Mouse (Mus musculus) urinary bladder, postnatal 36 days (tissue): Measurements from ENCODE around the gene Thsd7b.
"Not testable (repeated sequence)": the region's sequence is repeated elsewhere in the genome, so short reads cannot be mapped to it uniquely, and the experiment has no call there.

Experiments
- DNase-seq, 2 experiments: peaks; one replicate each; pipeline ENCODE4 v3.0.0; 2022; ENCODE audit warnings: low spot score in 2 of 2, mixed read lengths in 1 of 2

The Thsd7b gene

DNA sequence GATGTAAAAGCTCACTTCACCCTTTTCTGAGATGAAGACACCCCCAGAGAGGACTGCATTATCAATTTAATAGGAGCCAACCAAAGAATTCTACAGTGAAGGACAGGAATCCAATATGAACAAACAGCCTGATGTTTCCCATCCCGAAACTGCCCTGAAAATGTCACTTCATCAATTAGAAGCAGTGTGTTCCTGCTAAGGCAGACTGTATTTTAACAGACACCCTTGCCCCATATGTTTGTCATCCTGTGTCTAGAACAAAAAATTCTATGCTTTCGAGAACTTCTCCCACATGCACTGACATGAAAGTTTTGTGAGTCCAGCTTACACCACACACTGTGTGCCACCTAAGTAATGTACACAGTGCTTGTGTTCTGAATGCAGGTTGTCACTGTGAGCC lies 812.8 kb downstream of the Thsd7b start:
- no peak for DNase-seq

DNA sequence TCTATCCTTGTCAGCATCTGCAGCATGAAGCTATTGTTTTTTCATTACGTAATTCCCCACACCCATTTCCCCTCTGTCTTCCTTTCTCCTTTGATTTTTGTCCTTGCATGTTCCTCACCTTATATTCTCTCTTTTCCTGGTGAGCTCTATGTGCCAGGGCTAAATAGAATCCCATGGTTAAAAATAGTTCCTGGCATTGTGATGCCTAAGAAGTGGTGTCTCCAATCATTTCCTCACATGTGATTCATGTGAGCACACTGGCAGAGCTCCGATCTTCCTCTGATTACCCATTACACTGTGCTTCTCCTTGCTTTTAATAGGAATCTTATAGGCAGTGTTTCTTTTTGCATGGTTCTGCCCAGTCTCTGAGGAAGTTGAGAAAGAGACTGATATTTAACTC lies 826.1 kb downstream of the Thsd7b start:
- no peak for DNase-seq

DNA sequence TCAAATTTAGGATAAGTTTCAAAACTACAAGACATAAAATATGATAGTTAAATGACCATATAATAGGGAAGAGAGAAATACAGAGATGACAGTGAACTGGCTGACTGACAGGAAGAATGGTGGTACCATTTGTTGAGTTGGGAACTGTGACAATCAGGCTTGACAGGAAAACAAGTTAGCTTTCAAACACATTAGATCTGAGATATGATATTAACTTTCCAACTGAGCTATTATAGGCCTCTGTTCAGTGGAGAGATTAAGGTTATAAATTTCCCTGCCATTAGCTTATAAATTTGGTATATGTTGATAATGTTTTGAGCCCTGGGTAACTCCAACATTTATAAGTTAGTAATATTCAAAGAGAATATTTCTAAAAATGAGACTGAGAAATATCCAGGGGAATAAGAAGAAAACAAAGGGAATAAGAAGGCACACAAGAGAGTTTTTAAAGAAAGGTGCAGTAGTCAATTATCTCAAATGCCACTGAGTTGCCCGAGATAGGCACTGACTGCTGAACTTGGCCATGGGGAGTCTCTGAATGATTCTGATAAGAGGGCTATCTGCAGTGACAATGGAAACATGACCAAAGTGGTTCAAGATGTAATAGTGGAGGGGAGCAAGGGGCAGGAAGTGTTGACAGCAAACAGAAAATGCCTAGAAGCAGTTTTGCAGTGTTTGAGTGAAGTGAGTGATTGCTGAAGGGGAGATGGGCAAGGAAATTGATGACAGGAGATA lies 839.6 kb downstream of the Thsd7b start:
- DNase-seq, result no peak

DNA sequence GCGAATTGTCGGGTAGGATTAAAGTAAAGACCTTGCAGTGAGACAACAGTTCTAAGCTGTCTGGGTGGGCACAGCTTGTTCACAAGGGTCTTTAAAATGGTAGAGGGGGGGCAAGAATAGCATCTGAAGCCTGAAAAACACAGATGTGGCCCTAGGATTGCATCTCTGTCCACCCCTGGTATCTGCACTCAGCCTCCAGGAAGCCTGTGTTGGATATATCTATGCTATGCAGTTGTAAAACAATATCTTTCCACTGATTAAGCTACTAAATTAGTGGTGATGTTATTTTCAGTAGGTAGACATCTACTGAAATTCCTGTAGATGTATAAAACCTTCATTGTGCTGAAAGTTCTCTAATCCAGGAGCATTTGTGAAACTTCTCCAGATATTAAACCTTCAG lies 840.4 kb downstream of the Thsd7b start:
- DNase-seq, result no peak

DNA sequence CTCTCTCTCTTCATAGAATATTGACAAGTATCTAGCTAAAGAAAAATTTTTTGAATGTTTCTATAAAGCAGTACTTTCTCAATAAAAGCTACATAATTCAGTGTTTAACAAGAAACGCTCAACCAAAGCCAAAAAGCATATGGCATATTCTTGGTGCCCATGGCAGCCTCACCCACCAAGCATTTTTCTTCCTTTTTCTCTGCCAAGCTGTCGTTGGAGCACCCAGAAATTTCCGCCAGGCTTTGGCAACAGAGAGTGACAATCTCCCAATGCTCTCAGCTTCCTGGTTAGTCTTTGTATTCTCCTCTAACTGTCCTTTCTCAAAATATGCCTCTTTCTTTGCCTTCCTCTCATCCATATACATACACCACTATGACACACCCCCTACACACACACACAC lies 857.8 kb downstream of the Thsd7b start:
- DNase-seq, result no peak

DNA sequence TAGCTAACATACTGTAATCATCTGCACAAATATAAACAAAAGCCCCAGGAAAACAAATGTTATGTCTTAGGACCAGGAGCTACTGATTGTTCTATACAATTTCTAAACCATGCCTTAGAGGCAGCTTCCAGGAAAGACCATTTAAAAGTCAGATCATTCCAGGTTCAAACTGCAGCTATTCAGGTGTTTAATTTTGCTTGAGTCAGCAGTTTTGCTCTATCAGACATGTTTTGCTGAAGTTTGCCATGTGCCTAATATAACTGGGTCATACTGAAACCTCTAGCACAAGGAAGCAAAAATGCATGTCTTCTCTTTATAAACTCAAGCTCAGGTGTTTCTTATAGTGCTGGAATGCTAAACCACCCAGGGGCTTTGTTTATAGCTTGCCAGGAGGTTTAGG lies 893.1 kb downstream of the Thsd7b start:
- DNase-seq, result no peak

DNA sequence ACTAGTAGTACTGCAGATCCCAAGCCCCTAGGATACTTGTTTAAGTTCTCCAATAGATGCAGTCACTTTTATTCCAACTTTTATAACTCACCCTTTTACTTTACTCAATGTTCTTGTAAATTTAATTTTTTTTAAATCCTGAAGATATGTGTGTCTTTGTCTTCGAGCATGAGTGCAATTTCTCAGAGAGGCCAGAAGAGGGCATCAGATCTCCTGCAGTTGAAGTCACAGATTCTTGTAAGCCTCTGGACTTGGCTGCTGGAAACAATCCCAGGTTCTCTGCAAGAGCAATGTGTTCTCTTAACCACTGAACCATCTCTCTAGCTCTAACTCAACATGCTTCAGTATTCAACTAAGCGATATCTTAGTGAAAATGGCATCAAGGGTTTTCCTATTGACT lies 894.2 kb downstream of the Thsd7b start:
- DNase-seq, result no peak

DNA sequence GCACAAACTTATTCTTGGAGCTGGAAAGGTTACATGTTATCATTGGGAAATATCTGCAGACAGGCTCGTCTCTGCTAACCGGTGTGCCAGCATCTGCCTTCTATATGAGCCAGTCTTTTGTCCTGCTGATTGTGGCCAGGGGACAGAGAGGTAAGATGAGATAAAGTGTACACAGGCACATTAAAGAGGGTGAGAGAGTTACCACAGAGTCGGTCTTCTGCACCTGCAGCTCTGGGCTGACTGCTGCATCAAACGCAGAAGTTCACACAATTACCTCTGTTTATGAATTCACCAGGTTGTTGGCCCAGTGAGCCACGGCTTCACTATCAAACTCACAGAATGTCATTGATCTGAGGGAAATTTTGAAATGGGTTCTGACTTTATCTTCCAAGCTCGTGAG lies 896.8 kb downstream of the Thsd7b start:
- DNase-seq, result no peak

DNA sequence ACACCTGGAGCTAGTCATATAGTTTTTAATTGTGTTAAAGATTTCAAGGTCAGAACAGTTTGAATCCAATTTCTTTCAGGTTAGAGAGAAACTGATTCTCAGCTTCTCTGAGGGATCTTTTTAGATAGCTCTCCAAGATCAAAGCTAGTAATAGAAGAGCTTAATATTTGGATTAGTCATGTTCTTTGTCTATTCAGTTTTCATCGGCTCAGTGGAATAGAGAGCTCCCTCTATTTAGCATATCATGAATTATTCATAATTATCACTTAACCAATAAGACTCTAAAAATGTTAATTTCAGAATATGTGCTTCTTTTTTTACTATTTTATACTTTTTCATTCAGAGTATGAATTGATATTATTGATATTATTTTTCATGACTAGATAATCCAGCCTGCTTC lies 897.2 kb downstream of the Thsd7b start:
- no peak for DNase-seq

DNA sequence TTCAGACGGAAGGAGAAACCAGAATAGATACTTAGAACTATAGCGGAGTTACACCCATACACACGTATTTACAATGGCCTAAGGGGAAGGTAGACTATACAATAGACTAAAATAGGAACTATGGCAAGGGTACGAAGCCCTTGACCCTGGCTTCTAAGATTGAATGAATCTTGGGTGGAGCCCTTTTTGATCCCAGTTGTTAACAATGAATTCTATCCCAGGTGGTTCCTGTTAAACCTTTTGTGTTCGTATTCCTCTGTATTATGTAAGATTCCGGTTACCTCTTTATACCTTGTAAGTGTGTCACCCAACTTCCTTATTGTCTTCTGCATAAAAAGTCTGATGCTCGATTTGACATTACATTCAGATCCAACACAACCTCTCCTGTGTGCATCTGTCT lies 913.7 kb downstream of the Thsd7b start:
- not testable (repeated sequence) for DNase-seq

DNA sequence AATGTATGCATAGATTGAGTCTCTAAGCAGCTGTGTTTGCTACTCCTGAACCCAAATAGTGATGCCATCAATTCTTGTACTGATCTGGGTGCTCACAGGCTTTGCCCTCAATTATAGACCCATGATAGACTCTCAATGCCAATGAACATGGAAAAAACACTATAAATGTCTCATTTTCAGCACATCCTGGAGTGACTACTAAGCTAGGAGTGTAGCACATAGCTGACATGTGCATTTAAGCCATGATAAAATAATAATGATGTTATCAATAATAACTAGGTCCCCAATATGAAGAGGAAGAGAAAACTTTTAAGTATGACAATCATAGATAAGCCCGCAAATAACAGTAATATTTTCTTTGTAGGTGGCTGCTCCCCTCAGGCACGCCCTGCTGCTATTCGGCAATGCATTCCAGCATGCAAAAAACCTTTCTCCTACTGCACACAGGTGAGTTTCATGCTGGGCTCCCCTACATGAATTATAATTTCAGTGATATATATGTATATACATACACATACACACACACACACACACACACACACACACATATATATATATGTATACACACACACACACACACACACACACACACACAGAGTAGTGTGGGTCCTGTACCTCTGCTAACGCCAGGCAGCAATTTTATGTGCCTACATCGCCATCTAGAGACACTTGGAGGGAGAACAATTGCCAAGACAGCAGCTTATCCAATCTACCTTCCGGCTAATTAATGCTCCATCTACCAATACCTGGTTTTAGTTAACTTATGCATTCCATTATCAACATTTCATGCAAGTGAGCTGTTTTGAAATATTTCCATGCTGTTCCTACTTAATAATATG lies 919.3 kb downstream of the Thsd7b start:
- DNase-seq, result no peak

DNA sequence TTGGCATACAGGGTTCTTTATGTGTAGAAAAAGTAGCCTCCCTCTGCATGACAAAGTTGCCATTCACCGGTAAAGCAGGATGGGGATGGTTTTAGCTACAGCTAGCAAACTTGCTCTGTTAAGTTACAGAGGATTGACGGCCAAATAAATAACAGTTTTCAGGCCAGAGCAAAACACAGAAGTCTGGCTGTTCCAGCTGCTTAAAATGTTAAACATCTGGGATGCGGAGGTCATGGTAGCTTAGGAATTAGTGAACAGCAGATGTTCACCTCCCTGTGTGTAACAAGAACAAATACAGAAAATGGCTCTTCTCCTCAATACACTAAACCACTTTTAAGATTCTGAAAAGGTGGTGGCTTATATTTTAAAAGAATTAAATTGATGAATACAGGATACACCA lies 944.3 kb downstream of the Thsd7b start:
- no peak for DNase-seq

DNA sequence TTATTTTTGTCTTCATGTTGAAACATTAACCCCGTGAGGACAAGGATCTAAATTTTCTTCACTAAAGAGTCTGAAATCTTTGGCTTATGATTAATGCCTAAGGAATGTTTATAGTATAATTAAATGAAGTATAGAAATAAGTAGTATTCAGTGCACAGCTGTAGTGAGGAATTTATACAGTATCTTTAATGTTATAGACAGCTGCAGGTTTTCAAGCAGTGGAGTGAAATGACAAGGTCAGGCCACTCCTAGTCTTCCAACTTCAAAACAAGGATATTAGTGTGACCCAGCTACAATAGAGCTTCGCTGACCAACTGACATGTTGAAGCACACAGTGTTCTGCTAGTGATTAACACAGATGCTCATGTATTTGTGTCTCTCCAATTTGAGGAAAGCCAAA lies 949.8 kb downstream of the Thsd7b start:
- DNase-seq, result no peak

DNA sequence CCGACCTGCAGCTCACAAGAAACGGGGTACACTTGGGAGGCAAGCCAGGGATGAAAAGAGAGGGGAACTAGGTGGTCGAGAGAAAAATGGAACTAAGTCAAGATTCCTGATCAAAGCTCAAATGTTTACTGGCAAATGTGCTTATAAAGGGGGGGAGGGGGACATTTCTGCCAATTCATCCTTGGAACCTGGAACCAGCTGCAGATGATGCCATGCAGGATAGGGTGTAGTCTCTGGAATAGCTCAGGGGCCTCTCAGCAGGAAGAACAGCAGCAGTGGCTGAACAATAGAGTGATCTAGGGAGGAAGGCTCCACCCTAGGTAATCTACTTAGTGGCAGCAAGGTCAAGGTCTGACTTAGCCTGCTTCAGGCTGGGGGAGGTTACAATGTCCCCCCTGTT lies 972.5 kb downstream of the Thsd7b start:
- DNase-seq, result no peak

DNA sequence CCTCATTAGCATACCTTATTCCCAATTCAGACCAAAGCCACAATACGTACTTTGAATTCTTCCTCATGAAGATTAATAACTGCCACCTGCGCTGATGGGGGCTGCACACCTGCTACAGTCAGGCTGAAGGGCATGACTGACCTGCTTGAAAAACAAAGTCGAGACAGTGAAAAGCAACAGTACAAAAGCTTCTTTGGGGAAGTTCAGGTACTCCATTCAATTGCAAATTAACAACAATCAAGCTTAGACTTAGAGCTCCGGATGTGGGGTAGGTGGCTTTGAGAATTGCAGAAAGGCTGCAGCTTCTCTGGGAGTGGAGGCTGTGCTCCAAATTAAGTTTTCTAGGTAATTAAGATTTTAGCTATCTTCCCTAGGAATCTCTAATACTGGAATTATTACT lies 973.2 kb downstream of the Thsd7b start:
- DNase-seq, result not testable (repeated sequence)

DNA sequence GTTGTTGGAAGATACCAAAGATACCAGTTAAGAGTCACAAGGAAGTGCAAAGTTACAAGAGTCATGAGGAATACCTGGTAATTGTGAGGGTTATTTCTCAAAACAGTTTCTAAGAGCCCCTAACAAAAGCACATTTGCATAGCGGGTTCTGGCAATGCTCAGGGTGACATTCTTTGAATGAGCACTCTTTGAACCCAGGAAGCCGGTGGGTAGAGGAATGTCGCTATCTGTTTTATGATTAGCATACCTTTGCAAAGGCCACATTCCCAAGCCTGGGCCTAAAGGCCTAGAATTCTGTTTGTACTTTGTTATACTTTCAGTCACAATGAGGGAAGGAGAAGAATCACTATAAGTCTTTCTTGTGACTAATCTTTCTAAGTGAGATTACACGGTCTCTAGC lies 973.8 kb downstream of the Thsd7b start:
- not testable (repeated sequence) for DNase-seq

DNA sequence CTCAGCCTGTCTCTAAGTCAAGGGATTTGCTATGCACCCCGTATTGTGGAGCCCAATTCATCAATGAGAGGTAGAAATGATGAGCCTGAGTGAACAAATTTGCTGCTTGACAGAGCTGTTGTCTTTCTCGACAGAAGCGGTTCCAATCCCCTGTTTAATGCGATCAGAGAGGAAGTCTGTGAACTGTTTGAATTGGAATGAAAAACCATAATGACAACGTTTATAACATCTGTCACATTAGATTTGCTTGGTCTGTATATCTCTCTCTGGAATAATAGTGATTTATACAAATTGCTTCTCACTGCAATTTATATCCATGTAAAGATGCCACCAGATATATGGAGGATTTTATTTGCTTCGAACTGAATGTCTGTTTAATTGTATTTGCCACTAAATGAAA lies 988.9 kb downstream of the Thsd7b start:
- DNase-seq, result no peak
